Mouse (Mus musculus) embryonic facial prominence, embryonic 13.5 days (tissue): Measurements from ENCODE around the gene Mrpl1. TPM values are rescaled to one million over a fixed set of nuclear protein-coding genes. Genes with fewer than 3 reads are reported as not detected.
A peak's percentile ranks its signal among the peaks of the same experiment; 100 is the strongest.

Source experiments
- ATAC-seq: fragments of 200-750 bp; cut with Nextera tagmentation; 2 replicates; pipeline ENCODE4 v1.8.0; 2017; ENCODE audit warnings: low read depth; ENCODE audit not compliant: insufficient number of reproducible peaks, insufficient read depth, low FRiP score, low TSS enrichment
- H3K27ac ChIP-seq: fragments of 300-500 bp; sonication (generic); 2 replicates; pipeline ENCODE4 v1.5.1; 2015; ENCODE audit warnings: moderate library complexity, mild to moderate bottlenecking, inconsistent platforms
- H3K27me3 ChIP-seq: fragments of 300-500 bp; sonication (generic); 2 replicates; pipeline ENCODE4 v1.6.1; 2015; ENCODE audit warnings: mild to moderate bottlenecking, inconsistent platforms
- H3K36me3 ChIP-seq: fragments of 300-500 bp; sonication (generic); 2 replicates; pipeline ENCODE4 v1.6.1; 2015; ENCODE audit warnings: mild to moderate bottlenecking, inconsistent platforms
- H3K4me1 ChIP-seq: fragments of 300-500 bp; sonication (generic); 2 replicates; pipeline ENCODE4 v1.6.1; 2015; ENCODE audit warnings: inconsistent platforms
- H3K4me2 ChIP-seq: fragments of 300-500 bp; sonication (generic); 2 replicates; pipeline ENCODE4 v1.6.1; 2015; ENCODE audit warnings: moderate library complexity, mild to moderate bottlenecking, inconsistent platforms
- H3K4me3 ChIP-seq: fragments of 300-500 bp; sonication (generic); 2 replicates; pipeline ENCODE4 v1.5.1; 2015; ENCODE audit warnings: mild to moderate bottlenecking, inconsistent platforms
- H3K9ac ChIP-seq: fragments of 300-500 bp; sonication (generic); 2 replicates; pipeline ENCODE4 v1.6.1; 2015; ENCODE audit warnings: mild to moderate bottlenecking, inconsistent platforms
- H3K9me3 ChIP-seq: fragments of 300-500 bp; sonication (generic); 2 replicates; pipeline ENCODE4 v1.6.1; 2016; ENCODE audit warnings: inconsistent platforms
- WGBS: fragments of 180-500 bp; shearing (Covaris S2); methylation state at CpG from one replicate; pipeline ENCODE4 v1.1.7; 2015; ENCODE audit warnings: mixed read lengths; 5-methylcytosine and 5-hydroxymethylcytosine counted together
- polyA plus RNA-seq: library from polyadenylated mRNA; unstranded; fragments of >200 nt; fragmentation: Nextera tagmentation; extraction: Ambion mirVana; gene quantifications from 2 replicates; pipeline ENCODE4 v1.2.1, GENCODE M21; 2015

Mrpl1 gene
- polyA plus RNA-seq, 1 experiment from 2014 or later: 19.5 TPM

DNA sequence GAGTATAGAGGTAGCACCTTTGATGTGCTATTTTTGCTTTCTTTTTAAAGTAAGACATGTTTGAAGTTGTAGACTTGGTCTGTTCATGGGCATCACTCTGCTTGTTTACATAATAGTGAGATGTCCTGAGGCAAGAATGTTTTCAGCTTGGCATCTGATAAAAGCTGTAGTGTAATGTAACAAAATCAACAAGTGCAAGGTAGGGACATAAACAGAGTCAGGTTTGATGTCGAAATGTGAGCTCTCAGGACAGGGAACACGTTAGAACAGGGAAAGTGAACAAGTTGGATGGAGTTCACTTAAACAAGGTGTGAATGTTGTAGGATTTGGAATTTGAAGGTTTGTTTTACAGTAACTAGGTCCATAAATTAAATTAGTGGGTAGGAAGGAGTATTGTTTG lies 44.7 kb downstream of the Mrpl1 start:
- H3K36me3 ChIP-seq: 0 out of 2 replicates have a peak, but pooled peaks cover 5% of the 10 kb centered on the region
- no peak overlapping the region for H3K9ac ChIP-seq
- H3K27me3 ChIP-seq: no peaks in the 10 kb centered on the region
- H3K4me2 ChIP-seq: no peak overlapping the region
- no peaks in the 10 kb centered on the region for H3K4me1 ChIP-seq
- H3K4me3 ChIP-seq: no peak overlapping the region
- 60% methylated on average over 2 of the region's 2 CpGs for WGBS
- 0 out of 2 replicates have a peak, but pooled peaks have one; percentile 37 for ATAC-seq
- H3K9me3 ChIP-seq: no peaks in the 10 kb centered on the region
- no peak overlapping the region for H3K27ac ChIP-seq

DNA sequence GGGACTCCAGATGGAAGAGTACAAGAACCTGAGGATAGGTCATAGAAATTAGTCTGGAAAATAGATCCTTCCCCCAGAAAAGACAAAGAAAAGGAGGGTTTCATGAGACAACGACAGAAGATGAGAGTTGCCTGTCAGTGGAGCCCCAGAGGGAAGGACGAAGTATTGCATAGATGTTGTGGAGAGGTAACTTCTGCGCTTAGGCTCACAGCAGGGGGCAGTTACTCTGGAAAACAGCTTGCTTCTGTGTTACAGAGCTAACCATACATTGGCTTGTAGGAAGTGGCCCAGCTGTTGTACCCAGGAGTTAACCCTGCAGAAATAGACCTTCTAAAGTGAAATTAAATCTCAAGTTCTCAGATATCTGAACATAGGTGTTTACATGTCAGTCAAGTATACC lies 45.9 kb downstream of the Mrpl1 start:
- no peak for ATAC-seq
- Histone ChIP-seq H3K27ac (no peak overlapping the region), H3K27me3 (no peaks in the 10 kb centered on the region), H3K9ac (no peak overlapping the region), H3K36me3 (0 out of 2 replicates have a peak, but pooled peaks cover 7% of the 10 kb centered on the region), H3K9me3 (no peaks in the 10 kb centered on the region), H3K4me1 (no peaks in the 10 kb centered on the region), H3K4me2 (no peak overlapping the region), H3K4me3 (no peak overlapping the region)
- 74% methylated on average over 3 of the region's 3 CpGs for WGBS

GRCm38 (mm10) chr5:96258210-96258609 lies 48.9 kb downstream of the Mrpl1 start:
- WGBS: 85% methylated on average over 5 of the region's 5 CpGs
- H3K4me1 ChIP-seq: no peaks in the 10 kb centered on the region

GRCm38 (mm10) chr5:96267017-96267702 lies 57.9 kb downstream of the Mrpl1 start:
- no peaks in the 10 kb centered on the region for H3K4me1 ChIP-seq
- H3K27me3 ChIP-seq: no peaks in the 10 kb centered on the region
- WGBS: 63% methylated on average over 3 of the region's 3 CpGs
- no peaks in the 10 kb centered on the region for H3K9me3 ChIP-seq
- no peak overlapping the region for H3K27ac ChIP-seq
- no peak overlapping the region for H3K4me2 ChIP-seq
- H3K4me3 ChIP-seq: no peak overlapping the region
- peaks cover 27% of the 10 kb centered on the region for H3K36me3 ChIP-seq
- ATAC-seq: no peak
- no peak overlapping the region for H3K9ac ChIP-seq

More at GRCm38 (mm10) chr5:96258210-96258609, 48.9 kb downstream of the Mrpl1 start:
- Histone ChIP-seq H3K9ac (no peak overlapping the region), H3K27me3 (no peaks in the 10 kb centered on the region), H3K36me3 (peaks cover 11% of the 10 kb centered on the region), H3K4me2 (no peak overlapping the region), H3K4me3 (no peak overlapping the region), H3K27ac (no peak overlapping the region), H3K9me3 (no peaks in the 10 kb centered on the region)
- no peak for ATAC-seq

DNA sequence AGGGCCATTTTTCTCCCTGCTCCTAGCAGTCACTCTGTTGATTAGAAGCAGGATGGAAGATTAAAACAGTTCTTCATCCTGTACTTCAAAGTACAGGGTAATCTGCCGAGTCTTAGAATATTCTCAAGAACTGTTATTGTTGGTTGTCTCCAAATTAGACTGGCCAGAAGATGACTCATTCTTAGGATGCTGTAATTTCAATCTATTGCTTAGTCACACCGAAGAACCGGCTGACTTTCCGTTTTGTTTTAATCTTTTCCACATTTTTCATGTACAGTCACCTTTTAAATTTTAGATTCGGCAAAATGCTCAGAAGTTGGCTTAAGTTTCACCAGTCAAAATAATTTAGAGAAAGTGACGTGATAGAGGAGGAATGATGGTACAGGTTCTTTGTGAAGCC lies 61.8 kb downstream of the Mrpl1 start:
- 62% methylated on average over 6 of the region's 6 CpGs for WGBS
- no peaks in the 10 kb centered on the region for H3K9me3 ChIP-seq
- H3K36me3 ChIP-seq: no peaks in the 10 kb centered on the region
- no peak overlapping the region for H3K27ac ChIP-seq
- no peaks in the 10 kb centered on the region for H3K4me1 ChIP-seq
- ATAC-seq: no peak
- H3K27me3 ChIP-seq: no peaks in the 10 kb centered on the region
- no peak overlapping the region for H3K9ac ChIP-seq
- H3K4me3 ChIP-seq: no peak overlapping the region
- H3K4me2 ChIP-seq: no peak overlapping the region

GRCm38 (mm10) chr5:96305786-96306185 lies 96.5 kb downstream of the Mrpl1 start:
- Histone ChIP-seq H3K9me3 (no peaks in the 10 kb centered on the region), H3K36me3 (no peaks in the 10 kb centered on the region), H3K27ac (no peak overlapping the region), H3K4me1 (0 out of 2 replicates have a peak, but pooled peaks cover 3% of the 10 kb centered on the region), H3K4me2 (no peak overlapping the region), H3K27me3 (no peaks in the 10 kb centered on the region), H3K4me3 (no peak overlapping the region), H3K9ac (no peak overlapping the region)
- WGBS: 28% methylated on average over 8 of the region's 8 CpGs
- no peak for ATAC-seq

GRCm38 (mm10) chr5:96306271-96306670 lies 97.0 kb downstream of the Mrpl1 start:
- WGBS: 33% methylated on average over 1 of the region's 1 CpGs
- no peak overlapping the region for H3K9ac ChIP-seq
- no peak for ATAC-seq

DNA sequence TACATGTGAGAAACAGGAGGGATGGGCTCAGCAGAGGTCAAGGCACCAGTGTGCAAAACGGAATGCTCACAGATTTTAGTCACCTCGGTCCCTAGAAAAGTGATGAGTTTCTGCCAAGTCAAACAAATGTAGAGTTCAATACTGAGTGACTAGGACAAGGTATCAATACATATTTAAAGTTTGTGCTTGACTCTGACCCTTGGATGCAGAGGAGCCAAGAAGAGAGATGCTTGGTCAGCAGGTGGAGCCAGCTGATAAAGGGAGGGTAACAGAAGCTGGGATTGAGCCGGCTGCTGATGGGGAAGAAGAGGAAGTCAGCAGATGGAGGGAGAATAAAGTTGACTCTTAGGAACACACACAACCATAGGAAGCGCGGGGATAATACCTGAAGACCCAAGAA lies 97.5 kb downstream of the Mrpl1 start:
- no peak overlapping the region for H3K4me3 ChIP-seq
- H3K4me2 ChIP-seq: no peak overlapping the region
- 67% methylated on average over 5 of the region's 5 CpGs for whole genome bisulfite sequencing
- no peak overlapping the region for H3K9ac ChIP-seq
- peaks cover 3% of the 10 kb centered on the region; the same call in 1 of the 2 replicates for H3K4me1 ChIP-seq
- ATAC-seq: no peak
- no peak overlapping the region for H3K27ac ChIP-seq
- H3K36me3 ChIP-seq: no peaks in the 10 kb centered on the region
- H3K27me3 ChIP-seq: no peaks in the 10 kb centered on the region
- H3K9me3 ChIP-seq: no peaks in the 10 kb centered on the region

More at GRCm38 (mm10) chr5:96306271-96306670, 97.0 kb downstream of the Mrpl1 start:
- H3K4me1 ChIP-seq: peaks cover 3% of the 10 kb centered on the region; the same call in 1 of the 2 replicates
- H3K27me3 ChIP-seq: no peaks in the 10 kb centered on the region
- no peak overlapping the region for H3K4me2 ChIP-seq
- no peaks in the 10 kb centered on the region for H3K36me3 ChIP-seq
- H3K27ac ChIP-seq: no peak overlapping the region
- no peak overlapping the region for H3K4me3 ChIP-seq
- H3K9me3 ChIP-seq: no peaks in the 10 kb centered on the region

DNA sequence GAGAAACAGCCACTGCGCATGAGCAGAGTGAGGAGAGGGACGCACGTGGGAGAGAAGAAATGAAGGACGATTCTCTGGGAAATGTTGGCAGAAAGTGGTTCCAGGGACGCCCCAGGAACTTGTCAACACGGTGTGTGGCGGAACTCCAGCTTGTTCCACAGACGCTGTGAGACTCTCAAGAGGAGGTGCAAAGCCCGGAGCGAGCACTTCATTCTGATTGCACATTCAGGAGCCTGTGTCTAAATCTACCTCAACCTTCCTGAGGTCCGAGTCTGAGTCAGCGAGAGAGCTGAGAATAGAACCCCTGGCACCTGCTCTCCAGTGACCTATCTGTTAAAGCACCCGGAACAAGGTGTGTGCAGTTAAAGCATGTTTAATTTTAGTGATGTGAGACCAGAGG lies 98.8 kb downstream of the Mrpl1 start:
- no peak overlapping the region for H3K27ac ChIP-seq
- H3K4me3 ChIP-seq: no peak overlapping the region
- no peaks in the 10 kb centered on the region for H3K27me3 ChIP-seq
- H3K4me1 ChIP-seq: peaks cover 3% of the 10 kb centered on the region; the same call in 1 of the 2 replicates
- H3K36me3 ChIP-seq: no peaks in the 10 kb centered on the region
- no peak for ATAC-seq
- H3K9me3 ChIP-seq: no peaks in the 10 kb centered on the region
- 91% methylated on average over 13 of the region's 13 CpGs for WGBS
- no peak overlapping the region for H3K4me2 ChIP-seq
- H3K9ac ChIP-seq: no peak overlapping the region

DNA sequence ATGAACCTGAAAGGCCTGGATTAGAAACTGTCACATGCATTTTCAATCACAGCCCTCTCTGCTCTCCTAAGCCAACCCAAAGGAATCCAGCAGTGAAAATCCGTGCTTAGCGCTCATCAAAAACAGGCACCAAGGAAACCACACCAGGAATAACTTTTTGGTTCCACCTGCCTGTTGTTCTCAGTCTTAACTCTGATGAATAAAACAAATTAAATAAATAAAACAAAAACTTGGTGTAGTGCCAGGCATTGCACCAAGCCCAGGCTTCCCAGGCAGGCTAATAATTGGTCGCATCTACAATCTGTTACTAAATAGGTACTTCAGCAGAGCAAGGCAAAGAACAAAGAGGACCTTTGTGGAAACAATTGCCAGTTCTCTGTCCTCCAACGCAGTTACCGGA lies 99.4 kb downstream of the Mrpl1 start:
- no peak overlapping the region for H3K4me2 ChIP-seq
- H3K36me3 ChIP-seq: no peaks in the 10 kb centered on the region
- WGBS: 63% methylated on average over 5 of the region's 5 CpGs
- peaks cover 3% of the 10 kb centered on the region; the same call in 1 of the 2 replicates for H3K4me1 ChIP-seq
- no peaks in the 10 kb centered on the region for H3K9me3 ChIP-seq
- no peak overlapping the region for H3K9ac ChIP-seq
- no peak for ATAC-seq
- H3K27ac ChIP-seq: no peak overlapping the region
- H3K4me3 ChIP-seq: no peak overlapping the region
- no peaks in the 10 kb centered on the region for H3K27me3 ChIP-seq

DNA sequence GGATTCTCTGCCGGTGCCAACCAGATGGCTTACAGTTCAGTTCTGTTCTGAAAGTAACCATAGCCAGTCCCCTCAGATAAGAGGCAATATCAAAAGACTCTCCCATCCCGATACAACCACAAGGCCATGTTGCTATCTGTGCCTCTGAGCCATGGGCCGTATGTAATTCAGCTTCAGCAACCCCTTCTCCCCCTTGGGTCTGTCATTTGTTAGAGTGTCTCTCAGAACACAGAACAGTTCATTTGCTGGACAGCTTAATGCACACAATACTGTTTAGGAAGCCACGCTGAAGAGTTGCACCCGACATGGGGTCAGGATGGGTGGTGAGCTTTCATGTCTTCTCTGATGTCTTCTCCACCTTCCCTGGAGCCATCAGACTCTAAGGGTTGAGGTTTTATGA lies 100.3 kb downstream of the Mrpl1 start:
- H3K27ac ChIP-seq: no peak overlapping the region

GRCm38 (mm10) chr5:96311677-96312076 lies 102.4 kb downstream of the Mrpl1 start:
- no peak for ATAC-seq
- no peaks in the 10 kb centered on the region for H3K27me3 ChIP-seq
- 64% methylated on average over 8 of the region's 8 CpGs for WGBS
- H3K9me3 ChIP-seq: no peaks in the 10 kb centered on the region
- H3K27ac ChIP-seq: no peak overlapping the region
- no peak overlapping the region for H3K4me3 ChIP-seq
- no peak overlapping the region for H3K9ac ChIP-seq
- peaks cover 3% of the 10 kb centered on the region; the same call in 1 of the 2 replicates for H3K4me1 ChIP-seq
- no peaks in the 10 kb centered on the region for H3K36me3 ChIP-seq
- H3K4me2 ChIP-seq: no peak overlapping the region

More for the DNA sequence above, 100.3 kb downstream of the Mrpl1 start:
- no peak for ATAC-seq
- Histone ChIP-seq H3K36me3 (no peaks in the 10 kb centered on the region), H3K9ac (no peak overlapping the region), H3K27me3 (no peaks in the 10 kb centered on the region), H3K9me3 (no peaks in the 10 kb centered on the region), H3K4me2 (no peak overlapping the region), H3K4me1 (peaks cover 3% of the 10 kb centered on the region; the same call in 1 of the 2 replicates), H3K4me3 (no peak overlapping the region)
- WGBS: 88% methylated on average over 5 of the region's 5 CpGs
